Comparison of ENCODE assay signal across 8 mouse cellular contexts in the genomic region with DNA sequence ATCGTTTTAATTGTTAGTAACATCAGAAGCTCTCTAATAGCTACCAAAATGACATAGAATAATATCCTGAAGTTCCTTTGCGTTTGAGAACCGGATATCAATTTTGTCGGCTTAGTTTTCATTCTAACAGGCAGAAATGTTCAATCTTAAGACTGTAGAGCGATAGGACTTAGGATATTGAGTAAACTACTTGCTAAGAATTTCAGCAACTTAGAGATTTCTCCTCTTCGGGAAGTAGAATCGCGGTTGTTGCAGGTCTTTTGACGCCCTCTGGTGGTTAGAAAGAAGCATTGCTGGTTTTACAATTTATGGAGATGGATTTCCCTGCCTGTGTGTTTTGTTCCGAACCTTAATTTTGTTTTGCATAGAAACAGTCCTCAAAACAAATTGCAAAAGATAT. TPM values are rescaled to one million over a fixed set of nuclear protein-coding genes. Genes with fewer than 3 reads are reported as not detected.
DNase-seq lines count a peak whose midpoint lies in the region; ATAC-seq and TF ChIP-seq lines count a peak whose summit lies in the region.

No protein-coding gene starts in this region.

- H3K27ac ChIP-seq in left cerebral cortex, adult 2 months, result no peak overlapping the region

- intact Hi-C loops in left cerebral cortex, adult 2 months (cut with DNase I), result loop anchor here (2.0 to 5.0 kb wide), 2 partner anchors 748 to 799 kb away; a partner anchor contains a TSS
- intact Hi-C loops in left cerebral cortex, postnatal 36 days (cut with DNase I), result loop anchor here (5.0 kb wide), 3 partner anchors 748 to 1013 kb away; a partner anchor contains a TSS

- peak; percentile 91 for TF ChIP-seq CTCF in left cerebral cortex, adult 2 months (IDR thresholded peaks at IDR 0.05)

- DNase-seq in cerebellum, adult 9-10 months, result peak; percentile 50
- no peak for DNase-seq in cerebellum, adult 9-11 months
- DNase-seq in left cerebral cortex, adult 2 months (ENCODE audit: extremely low spot score in 1 of 2, low spot score in 2 of 2), result no peak
- no peak for DNase-seq in left cerebral cortex, postnatal 36 days (ENCODE audit: low spot score in 2 of 2)
- peak; percentile 52 for DNase-seq in R1 (ENCODE audit: low read depth, low spot score)
- DNase-seq in right cerebral cortex, postnatal 25 days, result no peak
- DNase-seq in thymus, adult 18-20 months, result no peak

- H3K4me3 ChIP-seq in left cerebral cortex, adult 2 months, result no peak overlapping the region

- ATAC-seq in inflammation-experienced regulatory T-cells, adult 6 months, result peak; percentile 41

RNA-seq across cellular contexts. Expression of a gene that starts 36.2 kb away (rescaled TPM):
- under 1 TPM; 0.45 to 0.61 TPM for total RNA-seq in left cerebral cortex, adult 2 months (2021)
- under 1 TPM in 1 of 2 experiments, not detected in 1; 0.42 TPM for total RNA-seq in left cerebral cortex, postnatal 36 days (2021)
- under 1 TPM in 2 of 3 experiments, not detected in 1; 0.29 to 0.40 TPM for polyA plus RNA-seq in inflammation-experienced regulatory T-cells, adult 6 months (2017; shearing (Covaris generic))

RNA-seq across cellular contexts. Expression of a gene that starts 36.8 kb away (rescaled TPM):
- 10 to 100 TPM; 17.6 to 18.7 TPM for total RNA-seq in left cerebral cortex, adult 2 months (2021)
- total RNA-seq in left cerebral cortex, postnatal 36 days (2021), result 10 to 100 TPM; 16.1 to 17.4 TPM
- 1 to 10 TPM; 1.9 to 3.1 (median 2.4) TPM for polyA plus RNA-seq in inflammation-experienced regulatory T-cells, adult 6 months (2017; shearing (Covaris generic))

Comparison
In these comparisons a context has a peak if more than half of its experiments do, and no peak if none do; other contexts are left out.
1. DNase-seq: peak in cerebellum, adult 9-10 months (single experiment) and R1 (single experiment); none in cerebellum, adult 9-11 months (single experiment), left cerebral cortex, adult 2 months (0 of 2), left cerebral cortex, postnatal 36 days (0 of 2), right cerebral cortex, postnatal 25 days (single experiment) and thymus, adult 18-20 months (0 of 2).